Mouse (Mus musculus): Measurements from ENCODE around the gene Srsf7.
"Not testable (repeated sequence)": the region's sequence is repeated elsewhere in the genome, so short reads cannot be mapped to it uniquely, and the experiment has no call there.

- not testable (repeated sequence) for TF ChIP-seq CTCF (IDR thresholded peaks at IDR 0.05; ENCODE audit: insufficient read depth, low read length); POLR2A (IDR thresholded peaks at IDR 0.05; ENCODE audit: borderline replicate concordance, extremely low read depth, low read depth, low read length)
Observed at GRCm38 (mm10) chr17:80213998-80214397, 6.9 kb upstream of the Srsf7 start.

All from lung, adult 2 months (tissue).